Mouse (Mus musculus) bone marrow, adult 2 months (tissue): ENCODE measurements at regions not wholly inside any gene's neighbourhood (a gene's known extent, or its start where the extent isn't known, plus 50 kb on each side); places are given as distances from the start of the nearest gene placed in this dataset.
"Not testable (repeated sequence)": the region's sequence is repeated elsewhere in the genome, so short reads cannot be mapped to it uniquely, and the experiment has no call there.

Source experiments
- CTCF ChIP-seq: fragments of 200-500 bp; IDR thresholded peaks from 2 replicates; pipeline ENCODE4 v1.5.1; 2011; ENCODE audit warnings: low read length, control low read depth; ENCODE audit not compliant: control insufficient read depth, insufficient read depth
- POLR2A ChIP-seq: fragments of 200-500 bp; IDR thresholded peaks from 2 replicates; pipeline ENCODE4 v1.6.1; 2011; ENCODE audit warnings: low read depth, mild to moderate bottlenecking, control low read depth, low read length, borderline replicate concordance; ENCODE audit not compliant: control insufficient read depth

GRCm38 (mm10) chr13:74564331-74564727 is 70.5 kb upstream of the Zfp825 start:
- TF ChIP-seq CTCF, POLR2A: not testable (repeated sequence)
